Mouse (Mus musculus) stomach, postnatal 0 days (tissue): ENCODE data around the gene Ost4. TPM values are rescaled to one million over a fixed set of nuclear protein-coding genes. Genes with fewer than 3 reads are reported as not detected.

Experiments
- ATAC-seq: fragments of 200-750 bp; cut with Nextera tagmentation; 2 replicates; pipeline ENCODE4 v1.8.0; 2017; ENCODE audit not compliant: low FRiP score, low TSS enrichment
- DNase-seq: peaks from one replicate; pipeline ENCODE4 v3.0.0-alpha.2; 2016; ENCODE audit warnings: low spot score
- H3K27ac ChIP-seq: fragments of 300-500 bp; sonication (generic); replicated peaks from 2 replicates; pipeline ENCODE4 v1.5.1; 2014; ENCODE audit warnings: mild to moderate bottlenecking, control low read depth
- H3K27me3 ChIP-seq: fragments of 300-500 bp; sonication (generic); 2 replicates; pipeline ENCODE4 v1.6.1; 2014; ENCODE audit warnings: low read length; ENCODE audit not compliant: control insufficient read depth, insufficient read depth
- H3K36me3 ChIP-seq: fragments of 300-500 bp; sonication (generic); 2 replicates; pipeline ENCODE4 v1.6.1; 2014; ENCODE audit warnings: low read length, mixed read lengths; ENCODE audit not compliant: control insufficient read depth, insufficient read depth
- H3K4me1 ChIP-seq: fragments of 300-500 bp; sonication (generic); replicated peaks from 2 replicates; pipeline ENCODE4 v1.6.1; 2014; ENCODE audit warnings: antibody characterized with exemption; ENCODE audit not compliant: control insufficient read depth, insufficient read depth
- H3K4me2 ChIP-seq: fragments of 300-500 bp; sonication (generic); replicated peaks from 2 replicates; pipeline ENCODE4 v1.6.1; 2014; ENCODE audit warnings: low read depth, mild to moderate bottlenecking, control low read depth, moderate library complexity
- H3K4me3 ChIP-seq: fragments of 300-500 bp; sonication (generic); 2 replicates; pipeline ENCODE4 v1.5.1; 2014; ENCODE audit warnings: low read depth, low read length, control low read depth
- H3K9ac ChIP-seq: fragments of 300-500 bp; sonication (generic); 2 replicates; pipeline ENCODE4 v1.6.1; 2014; ENCODE audit warnings: mild to moderate bottlenecking, low read length, control low read depth, mixed read lengths
- H3K9me3 ChIP-seq: fragments of 300-500 bp; sonication (generic); 2 replicates; pipeline ENCODE4 v1.6.1; 2016; ENCODE audit warnings: low read length; ENCODE audit not compliant: control insufficient read depth
- CTCF ChIP-seq: IDR thresholded peaks from 2 replicates; pipeline ENCODE4 v1.5.1; 2016; ENCODE audit warnings: antibody characterized with exemption, low read depth, mild to moderate bottlenecking, moderate library complexity
- EP300 ChIP-seq: optimal IDR thresholded peaks from 2 replicates; pipeline ENCODE3; 2016; ENCODE audit warnings: antibody characterized with exemption
- WGBS: fragments of 180-500 bp; shearing (Covaris S2); extraction: QIAGEN DNeasy Blood & Tissue Kit; methylation state at CpG from one replicate; pipeline ENCODE4 v1.1.7; 2014; 5-methylcytosine and 5-hydroxymethylcytosine counted together
- polyA plus RNA-seq: library from polyadenylated mRNA; unstranded; fragments of >200 nt; fragmentation: Nextera tagmentation; extraction: Ambion mirVana; gene quantifications from 2 replicates; pipeline ENCODE4 v1.2.1, GENCODE M21; 2015

Gene Ost4
- polyA plus RNA-seq, 1 experiment from 2014 or later, result 397 TPM

DNA sequence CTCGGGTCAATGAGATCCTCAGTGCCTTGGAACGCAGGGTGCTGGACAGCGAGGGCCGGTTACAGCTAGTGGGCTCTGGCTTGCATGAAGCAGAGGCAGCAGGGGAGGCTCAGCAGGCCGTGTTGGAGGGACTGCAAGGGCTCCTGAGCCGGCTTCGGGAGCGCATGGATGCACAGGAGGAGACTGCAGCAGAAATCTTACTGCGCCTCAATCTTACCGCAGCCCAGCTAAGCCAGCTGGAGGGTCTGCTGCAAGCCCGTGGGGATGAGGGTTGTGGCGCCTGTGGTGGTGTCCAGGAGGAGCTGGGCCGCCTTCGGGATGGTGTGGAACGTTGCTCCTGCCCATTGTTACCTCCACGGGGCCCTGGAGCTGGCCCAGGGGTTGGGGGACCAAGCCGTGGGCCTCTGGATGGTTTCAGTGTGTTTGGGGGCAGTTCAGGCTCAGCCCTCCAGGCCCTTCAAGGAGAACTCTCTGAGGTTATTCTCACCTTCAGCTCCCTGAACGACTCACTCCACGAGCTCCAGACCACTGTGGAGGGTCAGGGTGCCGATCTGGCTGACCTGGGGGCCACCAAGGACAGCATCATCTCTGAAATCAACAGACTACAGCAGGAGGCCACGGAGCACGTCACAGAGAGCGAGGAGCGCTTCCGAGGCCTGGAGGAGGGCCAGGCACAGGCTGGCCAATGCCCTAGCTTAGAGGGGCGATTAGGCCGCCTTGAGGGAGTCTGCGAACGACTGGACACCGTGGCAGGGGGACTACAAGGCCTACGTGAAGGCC, 10.5 kb upstream of the Ost4 start:
- Histone ChIP-seq H3K4me3 (no peak overlapping the region), H3K27me3 (no peaks in the 10 kb centered on the region), H3K4me2 (no peak overlapping the region), H3K27ac (no peak overlapping the region), H3K9me3 (no peaks in the 10 kb centered on the region), H3K36me3 (peaks cover 16% of the 10 kb centered on the region), H3K9ac (peak overlapping the region; percentile 27; the same call in 1 of the 2 replicates), H3K4me1 (no peaks in the 10 kb centered on the region; the same call in 1 of the 2 replicates)
- ATAC-seq, result no peak
- 84% methylated on average over 31 of the region's 31 CpGs for WGBS
- TF ChIP-seq EP300 (no peak), CTCF (no peak)
- no peak for DNase-seq

DNA sequence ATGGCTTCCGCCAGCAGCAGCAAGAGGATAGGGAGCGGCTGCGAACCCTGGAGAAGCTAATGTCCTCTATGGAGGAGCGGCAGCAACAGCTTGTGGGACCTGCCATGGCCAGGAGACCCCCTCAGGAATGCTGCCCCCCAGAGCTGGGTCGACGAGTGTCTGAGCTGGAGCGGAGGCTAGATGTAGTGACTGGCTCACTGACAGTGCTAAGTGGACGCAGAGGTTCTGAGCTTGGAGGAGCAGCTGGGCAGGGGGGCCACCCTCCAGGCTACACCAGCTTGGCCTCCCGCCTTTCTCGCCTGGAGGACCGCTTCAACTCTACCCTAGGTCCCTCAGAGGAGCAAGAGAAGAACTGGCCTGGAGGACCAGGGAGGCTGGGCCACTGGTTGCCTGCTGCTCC, 9.8 kb upstream of the Ost4 start:
- DNase-seq (no peak), ATAC-seq (no peak)
- Histone ChIP-seq H3K36me3 (peaks cover 16% of the 10 kb centered on the region), H3K9ac (no peak overlapping the region), H3K4me3 (no peak overlapping the region), H3K4me1 (peaks cover 5% of the 10 kb centered on the region), H3K27me3 (no peaks in the 10 kb centered on the region), H3K9me3 (no peaks in the 10 kb centered on the region), H3K27ac (no peak overlapping the region), H3K4me2 (no peak overlapping the region)
- TF ChIP-seq CTCF, result no peak
- TF ChIP-seq EP300, result no peak
- WGBS, result 87% methylated on average over 11 of the region's 11 CpGs

DNA sequence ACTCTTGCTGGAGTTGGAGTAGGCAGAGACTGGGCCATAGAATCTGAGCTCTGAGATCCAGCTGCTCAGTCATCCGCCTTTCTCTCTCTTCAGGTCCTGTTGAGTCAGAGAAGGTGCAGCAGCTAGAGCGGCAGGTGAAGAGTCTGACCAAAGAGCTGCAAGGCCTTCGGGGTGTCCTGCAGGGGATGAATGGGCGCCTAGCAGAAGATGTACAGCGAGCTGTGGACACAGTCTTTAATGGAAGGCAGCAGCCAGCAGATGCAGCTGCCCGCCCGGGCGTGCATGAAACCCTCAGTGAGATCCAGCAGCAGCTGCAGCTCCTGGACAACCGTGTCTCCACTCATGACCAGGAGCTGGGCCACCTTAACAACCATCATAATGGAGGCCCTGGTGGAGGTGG, 9.3 kb upstream of the Ost4 start:
- Histone ChIP-seq H3K4me2 (no peak overlapping the region), H3K27ac (no peak overlapping the region), H3K27me3 (no peaks in the 10 kb centered on the region), H3K36me3 (peaks cover 16% of the 10 kb centered on the region), H3K9me3 (no peaks in the 10 kb centered on the region), H3K9ac (no peak overlapping the region), H3K4me3 (no peak overlapping the region), H3K4me1 (peaks cover 8% of the 10 kb centered on the region)
- no peak for ATAC-seq
- no peak for TF ChIP-seq EP300
- no peak for TF ChIP-seq CTCF
- no peak for DNase-seq
- 94% methylated on average over 9 of the region's 9 CpGs for WGBS

DNA sequence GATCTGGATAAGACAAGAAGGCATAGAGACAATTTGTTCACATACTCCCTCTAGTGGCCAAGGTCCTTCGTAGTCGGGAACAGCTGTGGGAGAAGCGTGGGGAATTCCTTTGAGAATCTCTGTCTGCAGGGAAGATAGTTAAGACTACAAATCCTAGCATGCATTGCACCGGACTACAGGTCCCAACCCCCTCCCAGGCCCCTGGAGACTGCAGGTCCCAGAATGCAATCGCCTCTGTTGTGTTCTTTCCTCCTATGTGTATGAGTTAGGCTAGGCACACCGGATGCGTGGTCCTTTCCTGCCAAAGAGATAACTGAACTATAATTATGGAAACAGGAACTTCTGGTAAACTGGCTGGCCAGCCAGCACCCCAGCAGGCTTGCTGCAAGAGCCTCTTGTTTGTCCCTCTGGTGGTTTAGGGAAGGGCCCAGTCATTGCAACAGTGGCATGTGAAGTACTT, 8.4 kb upstream of the Ost4 start:
- peak overlapping the region; percentile 43 for H3K4me3 ChIP-seq
- peak; percentile 85 for TF ChIP-seq CTCF
- no peak for TF ChIP-seq EP300
- H3K4me1 ChIP-seq, result peaks cover 8% of the 10 kb centered on the region
- ATAC-seq (peak; percentile 82), DNase-seq (peak; percentile 83)
- H3K4me2 ChIP-seq, result peak overlapping the region; percentile 75
- no peaks in the 10 kb centered on the region for H3K9me3 ChIP-seq
- no peak overlapping the region for H3K9ac ChIP-seq
- H3K27ac ChIP-seq, result 0 out of 2 replicates have a peak overlapping the region, but pooled peaks have one; percentile 31
- peaks cover 16% of the 10 kb centered on the region for H3K36me3 ChIP-seq
- H3K27me3 ChIP-seq, result no peaks in the 10 kb centered on the region
- WGBS, result 1% methylated on average over 7 of the region's 7 CpGs

DNA sequence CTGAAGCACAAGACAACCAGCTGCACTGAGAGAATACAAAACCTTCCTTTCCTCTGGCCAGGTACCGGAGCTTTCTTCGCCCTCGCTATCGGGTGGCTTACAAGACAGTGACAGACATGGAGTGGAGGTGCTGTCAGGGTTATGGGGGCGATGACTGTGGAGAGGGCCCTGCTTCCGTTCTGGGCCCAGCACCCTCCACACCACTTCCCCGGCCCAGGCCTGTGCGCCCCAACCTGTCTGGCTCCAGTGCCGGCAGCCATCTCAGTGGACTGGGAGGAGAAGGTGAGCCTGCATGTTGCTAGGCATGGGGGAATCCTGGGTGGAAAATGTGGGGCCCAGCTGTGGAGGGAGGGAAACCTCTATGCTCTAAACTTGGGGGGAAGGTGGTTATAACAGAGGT, 7.9 kb upstream of the Ost4 start:
- peak overlapping the region; percentile 67 for H3K9ac ChIP-seq
- 37% methylated on average over 9 of the region's 9 CpGs for WGBS
- peaks cover 8% of the 10 kb centered on the region for H3K4me1 ChIP-seq
- ATAC-seq (peak; percentile 10; the same call in 1 of the 2 replicates), DNase-seq (no peak)
- H3K27ac ChIP-seq, result peak overlapping the region; percentile 92
- TF ChIP-seq EP300 (no peak), CTCF (no peak)
- H3K4me3 ChIP-seq, result peak overlapping the region; percentile 43
- H3K9me3 ChIP-seq, result no peaks in the 10 kb centered on the region
- peak overlapping the region; percentile 75 for H3K4me2 ChIP-seq
- peaks cover 16% of the 10 kb centered on the region for H3K36me3 ChIP-seq
- H3K27me3 ChIP-seq, result no peaks in the 10 kb centered on the region

DNA sequence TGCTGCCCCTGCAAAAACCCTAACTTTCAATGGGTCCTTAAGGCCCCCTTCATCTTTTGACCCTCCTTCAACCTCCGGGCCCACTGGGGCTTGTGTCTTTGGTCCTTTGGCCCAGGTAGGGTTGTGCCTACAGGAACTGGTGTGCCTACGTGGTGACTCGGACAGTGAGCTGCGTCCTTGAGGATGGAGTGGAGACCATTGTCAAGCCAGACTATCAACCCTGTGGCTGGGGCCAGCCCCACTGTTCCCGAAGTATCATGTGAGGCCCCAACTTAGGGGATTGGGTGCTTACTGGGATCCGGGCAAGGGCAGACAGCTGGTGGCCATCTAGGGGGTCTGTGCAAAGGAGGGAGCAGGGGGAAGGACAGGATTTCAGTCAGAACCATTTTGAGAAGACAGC, 7.3 kb upstream of the Ost4 start:
- Histone ChIP-seq H3K4me2 (peak overlapping the region; percentile 75), H3K9ac (peak overlapping the region; percentile 67), H3K9me3 (no peaks in the 10 kb centered on the region), H3K4me3 (peak overlapping the region; percentile 43), H3K36me3 (peaks cover 16% of the 10 kb centered on the region), H3K27ac (peak overlapping the region; percentile 92), H3K4me1 (peaks cover 8% of the 10 kb centered on the region), H3K27me3 (no peaks in the 10 kb centered on the region)
- WGBS, result 31% methylated on average over 6 of the region's 6 CpGs
- TF ChIP-seq EP300 (no peak), CTCF (no peak)
- DNase-seq (no peak), ATAC-seq (no peak)
